Mouse (Mus musculus): ENCODE results near the gene Pgr15l. TPM values are rescaled to one million over a fixed set of nuclear protein-coding genes. Genes with fewer than 3 reads are reported as not detected.

Gene Pgr15l
- not detected for total RNA-seq (2021)
- long read RNA-seq, experiment 1 = 0 reads
- long read RNA-seq, experiment 2 = 0 reads

DNA sequence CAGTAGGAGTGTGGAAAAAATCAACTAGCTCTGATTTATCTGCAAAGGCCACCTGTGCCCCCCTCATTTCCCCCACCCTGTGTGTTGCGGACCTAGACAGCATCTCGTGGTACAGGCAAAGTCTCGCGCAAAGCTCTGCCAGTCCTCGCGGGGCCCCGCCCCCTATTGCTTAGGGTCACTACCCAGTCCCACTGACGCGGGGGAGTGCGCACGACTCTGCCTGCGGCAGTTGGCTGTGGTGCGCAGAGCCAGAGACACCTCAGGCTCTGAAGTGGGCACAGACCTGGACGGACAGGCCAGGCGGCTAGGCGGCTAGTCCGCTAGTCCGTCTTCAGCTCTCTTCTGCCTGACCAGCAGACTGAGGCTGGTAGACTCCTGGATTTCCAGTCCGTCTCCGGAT lies at the start of gene Pgr15l:
Gene Pgr15l, plus strand, starts transcription at position 228 of the 400 bp plus-strand sequence.
- no peak for DNase-seq
- intact Hi-C loops (cut with DNase I) = no loop called here

DNA sequence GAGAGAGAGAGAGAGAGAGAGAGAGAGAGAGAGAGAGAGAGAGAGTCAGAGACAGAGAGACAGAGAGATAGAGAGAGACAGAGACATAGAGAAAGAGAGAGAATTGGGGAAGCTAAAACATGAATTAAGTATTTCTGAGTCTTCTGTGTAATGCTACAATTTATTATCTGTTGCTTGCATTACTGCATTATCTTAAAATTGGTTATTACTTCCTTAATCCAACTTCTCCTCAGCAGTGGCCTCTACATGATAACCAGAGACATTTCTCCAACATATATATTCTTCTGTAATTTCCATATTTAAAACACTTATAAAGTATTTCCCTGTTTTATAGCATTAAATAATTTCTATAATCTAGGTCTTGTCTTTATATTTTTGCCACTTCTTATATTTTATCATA lies 44.9 kb upstream of the Pgr15l start:
- intact Hi-C loops (cut with DNase I) = no loop called here
- no peak for DNase-seq

DNA sequence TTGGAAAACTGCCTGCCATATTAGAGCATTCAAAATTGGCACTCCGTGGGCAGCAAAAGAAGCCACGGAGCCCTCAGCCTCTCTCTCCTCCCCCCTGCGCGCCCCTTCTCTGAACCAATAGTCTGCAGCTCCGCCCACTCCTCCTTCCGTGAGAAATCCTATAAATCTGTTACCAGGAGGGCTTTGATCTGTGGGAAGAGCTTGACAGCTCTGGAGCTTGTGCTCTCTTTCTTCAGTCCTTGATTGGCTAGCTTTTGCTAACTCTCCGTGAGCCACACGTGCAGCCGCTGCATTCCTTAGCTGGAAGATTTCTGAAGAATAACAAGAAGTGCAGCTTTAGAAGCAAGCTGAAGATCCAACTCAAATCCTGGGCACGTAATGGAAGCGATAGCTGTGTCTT lies 2.6 kb upstream of the Pgr15l start:
- no peak for DNase-seq
- intact Hi-C loops (cut with DNase I) = no loop called here
